Mouse (Mus musculus): Measurements from ENCODE around the gene Rassf7.
"Not testable (repeated sequence)": the region's sequence is repeated elsewhere in the genome, so short reads cannot be mapped to it uniquely, and the experiment has no call there.

Gene Rassf7

GRCm38 (mm10) chr7:141222126-141222467 is 6.4 kb downstream of the Rassf7 start:
- DNase-seq (ENCODE audit: low spot score in 2 of 2), result no peak

DNA sequence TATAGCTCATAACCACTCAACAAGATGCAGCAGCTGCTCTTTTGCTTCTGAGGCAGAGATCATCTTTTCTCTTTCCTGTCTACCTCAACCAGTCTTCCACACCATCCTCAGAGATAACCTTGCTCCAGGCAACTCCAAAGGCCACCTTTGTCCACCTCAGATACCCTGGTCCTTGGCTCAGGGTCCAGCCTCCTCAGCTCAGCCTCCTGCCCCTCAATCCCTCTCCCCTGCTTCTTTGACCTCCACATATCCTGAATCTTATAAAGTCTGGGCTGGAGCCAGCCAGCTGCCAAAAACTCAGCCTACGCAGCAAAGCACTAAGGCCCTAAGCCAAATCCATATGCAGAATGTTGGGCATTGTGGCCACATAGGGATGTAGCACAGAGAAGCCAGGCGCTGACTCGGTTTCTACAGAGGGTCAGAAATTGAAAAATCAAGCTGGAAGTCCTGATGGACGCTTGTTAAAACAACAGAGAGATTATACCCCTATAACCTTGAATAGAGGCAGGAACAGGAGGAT is 7.1 kb downstream of the Rassf7 start:
- no peak for DNase-seq (ENCODE audit: low spot score in 2 of 2)

DNA sequence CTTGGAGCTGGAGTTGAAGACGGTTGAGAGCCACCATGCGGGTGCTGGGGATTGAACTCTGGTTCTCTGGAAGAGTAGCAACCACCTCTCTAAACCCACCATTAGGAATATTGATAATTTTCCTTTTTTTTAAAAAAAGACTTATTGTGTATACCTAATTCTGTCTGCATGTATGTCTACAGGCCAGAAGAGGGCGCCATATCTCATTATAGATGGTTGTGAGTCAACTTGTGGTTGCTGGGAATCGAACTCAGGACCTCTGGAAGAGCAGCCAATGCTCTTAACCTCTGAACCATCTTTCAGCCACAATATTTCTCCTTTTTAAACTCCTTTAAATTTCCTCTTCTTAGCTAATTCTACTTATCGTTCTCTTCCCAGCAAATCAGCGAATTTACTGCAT is 10.9 kb downstream of the Rassf7 start:
- no peak for DNase-seq (ENCODE audit: low spot score in 2 of 2)

GRCm38 (mm10) chr7:141227796-141228195 is 12.1 kb downstream of the Rassf7 start:
- no peak for DNase-seq (ENCODE audit: low spot score in 2 of 2)

DNA sequence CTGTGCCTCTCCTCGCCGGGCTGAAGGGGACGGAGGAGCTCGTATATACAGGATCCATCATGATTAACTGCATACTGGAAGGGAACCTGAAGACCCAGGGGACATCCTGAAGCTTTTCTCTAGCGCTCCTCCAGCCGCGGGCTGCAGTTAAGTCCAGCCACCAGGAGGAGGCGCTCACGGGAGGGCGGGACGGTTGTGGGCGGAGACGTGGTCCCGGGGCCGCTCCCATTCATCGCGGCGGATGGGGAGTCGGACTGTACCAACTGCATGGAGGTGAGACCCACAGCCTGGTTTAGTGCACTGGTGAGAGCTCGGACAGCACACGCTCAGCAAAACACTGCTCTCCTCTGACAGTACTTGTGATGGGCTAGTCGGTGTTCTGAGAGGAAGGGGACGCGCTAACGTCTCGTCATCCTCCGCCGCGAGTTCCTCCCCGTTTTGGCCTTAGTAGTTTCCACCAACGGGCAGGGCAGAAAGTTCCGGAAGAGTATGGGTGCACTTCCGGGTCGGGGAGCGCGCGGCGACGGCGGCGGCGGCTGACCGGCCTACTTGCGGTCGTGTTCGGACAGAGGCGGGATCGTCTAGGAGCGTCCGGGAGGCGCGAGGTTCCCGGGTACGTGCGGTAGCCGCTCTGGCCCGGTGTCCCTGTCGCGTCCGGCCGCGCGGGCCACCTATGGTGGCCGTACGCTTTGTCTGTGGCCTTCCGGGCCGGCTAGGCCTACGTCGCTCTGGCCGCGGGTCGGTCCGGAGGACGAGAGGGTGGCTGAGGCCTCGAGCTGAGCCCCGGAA is 12.8 kb downstream of the Rassf7 start, which contains the start of gene Phrf1:
Phrf1 (plus strand) TSS at position 506 of the 789 bp plus-strand sequence.
- DNase-seq (ENCODE audit: low spot score in 2 of 2), result peak; percentile 66 to 92

DNA sequence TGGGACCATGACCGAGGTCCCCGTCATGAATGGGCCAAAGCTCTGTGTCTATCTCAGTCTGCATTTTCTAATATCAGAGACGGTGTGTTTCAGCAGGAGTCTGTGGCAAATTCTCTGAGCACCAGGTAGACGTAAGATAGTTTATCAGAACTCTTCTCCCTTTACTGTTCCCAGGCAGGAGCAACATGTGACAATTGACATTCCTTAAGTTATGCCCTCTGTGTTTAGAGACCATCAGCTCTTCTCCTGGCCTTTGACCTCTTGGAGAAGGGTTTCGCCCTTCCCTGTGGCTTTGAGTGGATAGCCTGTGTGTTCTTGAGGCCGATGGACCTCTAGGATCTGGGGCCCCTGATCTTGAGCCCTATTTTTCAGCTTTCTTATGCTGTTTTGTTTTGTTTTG is 14.0 kb downstream of the Rassf7 start:
- DNase-seq (ENCODE audit: low spot score in 2 of 2), result no peak

GRCm38 (mm10) chr7:141230570-141230969 is 14.9 kb downstream of the Rassf7 start:
- DNase-seq (ENCODE audit: low spot score in 2 of 2), result no peak

- DNase-seq (ENCODE audit: low spot score in 2 of 2), result no peak
These were observed 15.5 kb downstream of the Rassf7 start for GRCm38 (mm10) chr7:141231111-141231510.

DNA sequence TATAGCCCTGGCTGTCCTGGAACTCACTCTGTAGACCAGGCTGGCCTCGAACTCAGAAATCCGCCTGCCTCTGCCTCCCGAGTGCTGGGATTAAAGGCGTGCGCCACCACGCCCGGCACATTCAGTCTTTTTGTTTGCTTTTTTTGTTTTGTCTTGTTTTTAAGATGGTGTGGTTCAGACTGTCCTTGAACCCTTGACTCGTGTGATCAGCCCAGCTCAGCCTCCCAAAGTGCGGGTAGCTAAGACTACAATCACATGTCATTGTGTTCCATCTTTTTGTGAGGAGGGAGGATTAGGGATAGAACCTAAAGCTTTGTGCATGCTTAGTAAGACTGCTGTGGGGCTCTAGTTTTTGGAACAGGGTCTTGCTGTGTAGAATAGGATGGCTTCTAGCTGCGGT is 15.9 kb downstream of the Rassf7 start:
- DNase-seq (ENCODE audit: low spot score in 2 of 2), result no peak

- not testable (repeated sequence) for DNase-seq (ENCODE audit: low spot score in 2 of 2)
These were observed 34.8 kb downstream of the Rassf7 start for GRCm38 (mm10) chr7:141250486-141250885.

- DNase-seq (ENCODE audit: low spot score in 2 of 2), result no peak
These were observed 40.5 kb downstream of the Rassf7 start for GRCm38 (mm10) chr7:141256159-141256558.

DNA sequence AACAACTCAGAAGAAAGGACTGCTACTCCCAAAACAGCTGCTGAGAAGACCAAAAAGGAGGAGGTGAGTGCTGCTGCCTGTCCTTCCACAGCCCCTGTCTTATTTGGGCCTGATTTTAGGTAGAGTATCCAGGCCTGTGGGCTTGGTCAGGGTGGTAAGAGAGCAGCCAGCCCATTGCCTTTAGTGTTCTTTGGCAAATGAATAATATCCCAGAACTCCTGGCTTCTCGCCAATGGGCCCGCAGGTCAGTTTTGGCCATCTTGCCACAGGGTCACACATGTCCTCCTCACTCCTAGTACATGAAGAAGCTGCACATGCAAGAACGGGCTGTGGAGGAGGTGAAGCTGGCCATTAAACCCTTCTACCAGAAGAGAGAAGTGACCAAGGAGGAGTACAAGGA is 45.8 kb downstream of the Rassf7 start:
- no peak for DNase-seq (ENCODE audit: low spot score in 2 of 2)

- no peak for DNase-seq (ENCODE audit: low spot score in 2 of 2)
These were observed 48.0 kb downstream of the Rassf7 start for GRCm38 (mm10) chr7:141263640-141264039.

DNA sequence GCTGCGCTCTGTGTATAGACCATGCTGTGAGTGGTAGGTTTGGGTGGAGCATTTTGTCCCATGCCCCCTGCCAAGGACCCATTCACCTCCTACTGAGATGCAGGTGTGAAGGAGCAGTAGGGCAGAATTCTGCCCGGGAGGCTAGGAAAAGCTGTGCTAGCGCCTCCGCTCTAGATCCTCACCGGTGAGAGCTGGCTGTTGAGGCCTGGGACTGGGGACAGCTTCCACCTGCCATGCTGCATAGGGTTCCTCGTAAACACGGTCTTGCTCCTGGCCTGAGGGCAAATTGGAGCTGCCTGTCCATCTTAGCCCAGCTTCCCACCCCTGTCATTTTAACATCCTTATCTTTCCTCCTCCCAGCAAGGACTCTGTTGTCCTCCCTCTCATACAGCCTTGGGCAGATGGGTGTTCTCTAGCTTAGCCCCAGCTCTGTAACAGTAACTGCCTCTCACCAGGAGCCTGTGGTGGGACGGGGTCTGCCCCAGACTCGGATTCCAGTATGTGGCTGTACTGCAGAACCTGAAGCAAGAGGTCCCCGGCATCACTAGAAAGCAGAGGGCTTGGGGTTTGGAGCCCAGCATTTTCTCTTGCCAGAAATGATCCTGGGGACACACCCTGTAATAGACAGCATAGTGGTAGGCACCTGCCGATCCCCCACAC is 48.5 kb downstream of the Rassf7 start:
- DNase-seq (ENCODE audit: low spot score in 2 of 2), result no peak

- DNase-seq (ENCODE audit: low spot score in 2 of 2), result no peak
These were observed 49.2 kb downstream of the Rassf7 start for GRCm38 (mm10) chr7:141264761-141265410.

- DNase-seq (ENCODE audit: low spot score in 2 of 2), result no peak
These were observed 49.7 kb downstream of the Rassf7 start for GRCm38 (mm10) chr7:141265411-141265738.

GRCm38 (mm10) chr7:141265739-141266561 is 50.3 kb downstream of the Rassf7 start, which contains the start of gene Irf7:
Gene Irf7 (minus strand): TSS chr7:141266481.
- no peak for DNase-seq (ENCODE audit: low spot score in 2 of 2)

All from left cerebral cortex, adult 9 months (tissue).